Mouse (Mus musculus): ENCODE data around the gene Apbb2. TPM values are rescaled to one million over a fixed set of nuclear protein-coding genes. Genes with fewer than 3 reads are reported as not detected.
A peak's percentile ranks its signal among the peaks of the same experiment; 100 is the strongest.

Gene Apbb2
- polyA plus RNA-seq, 1 experiment from 2014 or later, result 27.8 TPM

- Histone ChIP-seq H3K4me2 (ENCODE audit: low read depth, low read length) (no peak overlapping the region), H3K27ac (replicated peaks; ENCODE audit: low read depth, low read length) (no peak overlapping the region), H3K36me3 (replicated peaks; ENCODE audit: control insufficient read depth, insufficient read depth, low read depth, low read length) (no peaks in the 10 kb centered on the region), H3K4me1 (ENCODE audit: control insufficient read depth, insufficient read depth, low read length) (no peaks in the 10 kb centered on the region), H3K27me3 (ENCODE audit: control insufficient read depth, insufficient read depth, low read length) (no peaks in the 10 kb centered on the region), H3K4me3 (ENCODE audit: low read depth, low read length) (no peak overlapping the region), H3K9me3 (replicated peaks; ENCODE audit: control insufficient read depth, low read length) (no peaks in the 10 kb centered on the region), H3K9ac (replicated peaks; ENCODE audit: low read length) (no peak overlapping the region)
- ATAC-seq (replicated peaks; ENCODE audit: insufficient number of reproducible peaks, low FRiP score, low TSS enrichment, low read depth), result no peak
- DNase-seq (ENCODE audit: low spot score), result peak; percentile 39
- WGBS, result 25% methylated on average over 9 of the region's 9 CpGs
Measured at GRCm38 (mm10) chr5:66602287-66602820, 16.2 kb downstream of the Apbb2 start.

- H3K4me1 ChIP-seq (ENCODE audit: control insufficient read depth, insufficient read depth, low read length), result no peaks in the 10 kb centered on the region
- no peak overlapping the region for H3K27ac ChIP-seq (replicated peaks; ENCODE audit: low read depth, low read length)
- H3K36me3 ChIP-seq (replicated peaks; ENCODE audit: control insufficient read depth, insufficient read depth, low read depth, low read length), result no peaks in the 10 kb centered on the region
- ATAC-seq (replicated peaks; ENCODE audit: insufficient number of reproducible peaks, low FRiP score, low TSS enrichment, low read depth) (no peak), DNase-seq (ENCODE audit: low spot score) (no peak)
- H3K27me3 ChIP-seq (ENCODE audit: control insufficient read depth, insufficient read depth, low read length), result no peaks in the 10 kb centered on the region
- H3K4me3 ChIP-seq (ENCODE audit: low read depth, low read length), result no peak overlapping the region
- H3K9ac ChIP-seq (replicated peaks; ENCODE audit: low read length), result no peak overlapping the region
- H3K4me2 ChIP-seq (ENCODE audit: low read depth, low read length), result no peak overlapping the region
- WGBS, result 74% methylated on average over 8 of the region's 8 CpGs
- H3K9me3 ChIP-seq (replicated peaks; ENCODE audit: control insufficient read depth, low read length), result no peaks in the 10 kb centered on the region
Measured at GRCm38 (mm10) chr5:66600415-66600814, 18.2 kb downstream of the Apbb2 start.

- 74% methylated on average over 9 of the region's 9 CpGs for WGBS
Measured at GRCm38 (mm10) chr5:66599888-66600287, 18.7 kb downstream of the Apbb2 start.

GRCm38 (mm10) chr5:66596296-66596695, 22.3 kb downstream of the Apbb2 start:
- DNase-seq (ENCODE audit: low spot score) (no peak), ATAC-seq (replicated peaks; ENCODE audit: insufficient number of reproducible peaks, low FRiP score, low TSS enrichment, low read depth) (no peak)
- H3K4me1 ChIP-seq (ENCODE audit: control insufficient read depth, insufficient read depth, low read length), result no peaks in the 10 kb centered on the region
- WGBS, result 35% methylated on average over 3 of the region's 3 CpGs
- H3K36me3 ChIP-seq (replicated peaks; ENCODE audit: control insufficient read depth, insufficient read depth, low read depth, low read length), result no peaks in the 10 kb centered on the region
- H3K4me3 ChIP-seq (ENCODE audit: low read depth, low read length), result no peak overlapping the region
- no peaks in the 10 kb centered on the region for H3K9me3 ChIP-seq (replicated peaks; ENCODE audit: control insufficient read depth, low read length)
- no peak overlapping the region for H3K27ac ChIP-seq (replicated peaks; ENCODE audit: low read depth, low read length)
- no peak overlapping the region for H3K9ac ChIP-seq (replicated peaks; ENCODE audit: low read length)
- H3K4me2 ChIP-seq (ENCODE audit: low read depth, low read length), result no peak overlapping the region
- no peaks in the 10 kb centered on the region for H3K27me3 ChIP-seq (ENCODE audit: control insufficient read depth, insufficient read depth, low read length)

More at GRCm38 (mm10) chr5:66599888-66600287, 18.7 kb downstream of the Apbb2 start:
- Histone ChIP-seq H3K36me3 (replicated peaks; ENCODE audit: control insufficient read depth, insufficient read depth, low read depth, low read length) (no peaks in the 10 kb centered on the region), H3K27me3 (ENCODE audit: control insufficient read depth, insufficient read depth, low read length) (no peaks in the 10 kb centered on the region), H3K4me2 (ENCODE audit: low read depth, low read length) (no peak overlapping the region), H3K9me3 (replicated peaks; ENCODE audit: control insufficient read depth, low read length) (no peaks in the 10 kb centered on the region), H3K4me1 (ENCODE audit: control insufficient read depth, insufficient read depth, low read length) (no peaks in the 10 kb centered on the region), H3K9ac (replicated peaks; ENCODE audit: low read length) (no peak overlapping the region), H3K4me3 (ENCODE audit: low read depth, low read length) (no peak overlapping the region), H3K27ac (replicated peaks; ENCODE audit: low read depth, low read length) (no peak overlapping the region)
- ATAC-seq (replicated peaks; ENCODE audit: insufficient number of reproducible peaks, low FRiP score, low TSS enrichment, low read depth), result no peak
- no peak for DNase-seq (ENCODE audit: low spot score)

GRCm38 (mm10) chr5:66594881-66595280, 23.7 kb downstream of the Apbb2 start:
- Histone ChIP-seq H3K9me3 (replicated peaks; ENCODE audit: control insufficient read depth, low read length) (no peaks in the 10 kb centered on the region), H3K9ac (replicated peaks; ENCODE audit: low read length) (no peak overlapping the region), H3K36me3 (replicated peaks; ENCODE audit: control insufficient read depth, insufficient read depth, low read depth, low read length) (no peaks in the 10 kb centered on the region), H3K27me3 (ENCODE audit: control insufficient read depth, insufficient read depth, low read length) (no peaks in the 10 kb centered on the region), H3K4me2 (ENCODE audit: low read depth, low read length) (no peak overlapping the region), H3K4me1 (ENCODE audit: control insufficient read depth, insufficient read depth, low read length) (no peaks in the 10 kb centered on the region), H3K4me3 (ENCODE audit: low read depth, low read length) (no peak overlapping the region), H3K27ac (replicated peaks; ENCODE audit: low read depth, low read length) (no peak overlapping the region)
- DNase-seq (ENCODE audit: low spot score) (no peak), ATAC-seq (replicated peaks; ENCODE audit: insufficient number of reproducible peaks, low FRiP score, low TSS enrichment, low read depth) (no peak)
- WGBS, result 83% methylated on average over 14 of the region's 14 CpGs

- Histone ChIP-seq H3K27me3 (ENCODE audit: control insufficient read depth, insufficient read depth, low read length) (no peaks in the 10 kb centered on the region), H3K27ac (replicated peaks; ENCODE audit: low read depth, low read length) (no peak overlapping the region), H3K4me2 (ENCODE audit: low read depth, low read length) (no peak overlapping the region), H3K4me1 (ENCODE audit: control insufficient read depth, insufficient read depth, low read length) (no peaks in the 10 kb centered on the region), H3K9ac (replicated peaks; ENCODE audit: low read length) (no peak overlapping the region), H3K4me3 (ENCODE audit: low read depth, low read length) (no peak overlapping the region), H3K9me3 (replicated peaks; ENCODE audit: control insufficient read depth, low read length) (no peaks in the 10 kb centered on the region), H3K36me3 (replicated peaks; ENCODE audit: control insufficient read depth, insufficient read depth, low read depth, low read length) (no peaks in the 10 kb centered on the region)
- 79% methylated on average over 6 of the region's 6 CpGs for WGBS
- DNase-seq (ENCODE audit: low spot score), result no peak
- ATAC-seq (replicated peaks; ENCODE audit: insufficient number of reproducible peaks, low FRiP score, low TSS enrichment, low read depth), result no peak
Measured at GRCm38 (mm10) chr5:66586236-66586745, 32.3 kb downstream of the Apbb2 start.

GRCm38 (mm10) chr5:66583019-66583406, 35.6 kb downstream of the Apbb2 start:
- H3K4me1 ChIP-seq (ENCODE audit: control insufficient read depth, insufficient read depth, low read length), result no peaks in the 10 kb centered on the region
- H3K27ac ChIP-seq (replicated peaks; ENCODE audit: low read depth, low read length), result 0 out of 2 replicates have a peak overlapping the region, but pooled peaks have one; percentile 6
- no peaks in the 10 kb centered on the region for H3K9me3 ChIP-seq (replicated peaks; ENCODE audit: control insufficient read depth, low read length)
- ATAC-seq (replicated peaks; ENCODE audit: insufficient number of reproducible peaks, low FRiP score, low TSS enrichment, low read depth) (no peak), DNase-seq (ENCODE audit: low spot score) (peak; percentile 56)
- H3K36me3 ChIP-seq (replicated peaks; ENCODE audit: control insufficient read depth, insufficient read depth, low read depth, low read length), result no peaks in the 10 kb centered on the region
- no peak overlapping the region for H3K4me3 ChIP-seq (ENCODE audit: low read depth, low read length)
- H3K27me3 ChIP-seq (ENCODE audit: control insufficient read depth, insufficient read depth, low read length), result no peaks in the 10 kb centered on the region
- WGBS, result 51% methylated on average over 4 of the region's 4 CpGs
- H3K9ac ChIP-seq (replicated peaks; ENCODE audit: low read length), result no peak overlapping the region
- H3K4me2 ChIP-seq (ENCODE audit: low read depth, low read length), result no peak overlapping the region

GRCm38 (mm10) chr5:66582281-66583018, 36.1 kb downstream of the Apbb2 start:
- Histone ChIP-seq H3K4me3 (ENCODE audit: low read depth, low read length) (no peak overlapping the region), H3K9me3 (replicated peaks; ENCODE audit: control insufficient read depth, low read length) (no peaks in the 10 kb centered on the region), H3K27ac (replicated peaks; ENCODE audit: low read depth, low read length) (no peak overlapping the region), H3K4me2 (ENCODE audit: low read depth, low read length) (no peak overlapping the region), H3K27me3 (ENCODE audit: control insufficient read depth, insufficient read depth, low read length) (no peaks in the 10 kb centered on the region), H3K36me3 (replicated peaks; ENCODE audit: control insufficient read depth, insufficient read depth, low read depth, low read length) (no peaks in the 10 kb centered on the region), H3K4me1 (ENCODE audit: control insufficient read depth, insufficient read depth, low read length) (no peaks in the 10 kb centered on the region), H3K9ac (replicated peaks; ENCODE audit: low read length) (no peak overlapping the region)
- 77% methylated on average over 17 of the region's 17 CpGs for WGBS
- ATAC-seq (replicated peaks; ENCODE audit: insufficient number of reproducible peaks, low FRiP score, low TSS enrichment, low read depth), result 0 out of 2 replicates have a peak, but pooled peaks have one; percentile 23
- no peak for DNase-seq (ENCODE audit: low spot score)
